Mouse (Mus musculus): ENCODE measurements around the gene Myom1.
A peak's percentile ranks its signal among the peaks of the same experiment; 100 is the strongest.
"Not testable (repeated sequence)": the region's sequence is repeated elsewhere in the genome, so short reads cannot be mapped to it uniquely, and the experiment has no call there.

Gene Myom1

DNA sequence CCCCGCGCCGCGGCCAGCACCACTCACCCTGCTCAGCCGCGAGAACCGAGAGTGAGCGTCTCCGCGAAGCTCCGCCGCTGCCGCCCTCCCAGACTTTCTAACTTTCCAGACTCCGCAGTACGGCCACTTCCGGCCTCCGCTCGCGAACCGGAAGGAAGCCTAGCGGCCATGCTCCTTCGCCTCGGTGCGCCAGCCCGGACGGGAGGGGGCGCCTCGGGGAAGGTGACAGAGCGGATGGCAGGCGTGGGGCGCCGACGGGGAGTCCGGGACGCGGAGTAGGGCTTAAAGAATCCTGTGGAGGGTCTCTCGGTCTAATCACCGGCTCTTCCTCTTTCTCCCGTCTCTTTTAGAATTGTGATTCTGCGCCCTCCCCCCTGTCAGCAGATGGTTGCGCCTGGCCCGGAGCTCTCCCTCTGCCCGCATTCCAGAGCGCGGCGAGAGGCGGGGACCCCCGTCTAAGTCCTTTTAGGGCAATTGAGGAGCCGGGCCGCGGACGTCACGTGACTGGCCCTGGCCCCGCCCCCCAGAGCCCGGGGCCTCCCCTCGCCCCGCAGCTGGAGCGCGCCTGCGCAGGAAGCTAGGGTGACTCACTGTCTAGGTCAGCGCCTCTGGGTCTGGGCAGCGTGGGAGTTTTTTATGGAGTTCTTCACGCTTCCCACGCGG, at the start of gene Myom1:
Myom1 (plus strand) TSS at position 553 of the 663 bp plus-strand sequence.
- DNase-seq: peak; percentile 94

DNA sequence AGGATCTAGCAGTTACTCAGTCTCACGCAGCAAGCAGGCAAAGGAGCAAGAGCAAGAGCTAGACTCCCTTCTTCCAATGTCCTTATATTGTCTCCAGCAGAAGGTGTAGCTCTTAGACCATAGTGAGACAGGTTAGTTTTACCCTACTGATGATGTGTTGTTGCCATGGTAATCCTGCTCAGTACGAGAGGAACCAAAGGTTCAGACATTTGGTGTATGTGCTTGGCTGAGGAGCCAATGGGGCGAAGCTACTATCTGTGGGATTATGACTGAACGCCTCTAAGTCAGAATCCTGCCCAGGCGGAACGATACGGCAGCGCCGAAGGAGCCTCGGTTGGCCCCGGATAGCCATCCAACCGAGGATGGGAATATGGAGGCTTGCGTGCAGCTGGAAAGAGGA, 38.9 kb upstream of the Myom1 start:
- peak; percentile 95 for DNase-seq

DNA sequence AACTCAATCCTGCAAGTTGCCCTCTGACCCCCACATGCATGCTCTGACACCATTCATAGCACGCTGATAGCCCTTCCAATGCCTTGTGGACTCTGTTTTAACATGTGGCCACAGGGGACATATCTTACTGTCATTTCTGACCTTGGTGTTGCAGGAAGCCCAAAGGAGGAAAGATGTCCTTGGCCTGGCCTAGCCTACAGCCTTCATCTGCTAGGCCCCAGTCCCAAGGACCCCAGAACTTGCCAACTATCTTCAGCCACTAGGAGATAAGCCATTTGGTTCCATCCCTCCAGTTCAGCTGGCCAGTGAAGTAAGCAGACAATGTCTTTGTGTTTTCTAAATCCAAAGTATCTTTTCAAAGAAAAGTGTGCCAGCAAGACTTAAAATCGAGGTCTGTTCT, 37.2 kb upstream of the Myom1 start:
- DNase-seq: no peak

DNA sequence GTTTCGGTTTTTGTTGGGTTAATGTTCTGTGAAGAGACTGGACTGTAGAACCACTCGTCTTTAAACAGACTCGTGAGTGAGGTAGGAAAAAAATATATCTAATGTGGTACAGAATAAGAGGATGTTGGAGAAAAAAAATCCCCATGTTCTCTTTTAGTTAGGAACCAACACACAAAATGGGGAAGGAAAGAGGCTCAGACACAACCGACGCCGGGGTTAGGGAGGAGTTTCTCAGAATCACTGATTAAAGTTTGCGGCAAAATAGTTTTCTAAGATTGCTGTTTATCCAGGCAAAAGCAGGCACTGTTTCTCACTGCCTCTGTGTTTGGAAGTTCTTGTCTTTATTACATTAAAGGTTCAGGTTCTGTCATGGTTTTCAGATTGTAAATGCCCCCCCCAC, 36.3 kb upstream of the Myom1 start:
- no peak for DNase-seq

DNA sequence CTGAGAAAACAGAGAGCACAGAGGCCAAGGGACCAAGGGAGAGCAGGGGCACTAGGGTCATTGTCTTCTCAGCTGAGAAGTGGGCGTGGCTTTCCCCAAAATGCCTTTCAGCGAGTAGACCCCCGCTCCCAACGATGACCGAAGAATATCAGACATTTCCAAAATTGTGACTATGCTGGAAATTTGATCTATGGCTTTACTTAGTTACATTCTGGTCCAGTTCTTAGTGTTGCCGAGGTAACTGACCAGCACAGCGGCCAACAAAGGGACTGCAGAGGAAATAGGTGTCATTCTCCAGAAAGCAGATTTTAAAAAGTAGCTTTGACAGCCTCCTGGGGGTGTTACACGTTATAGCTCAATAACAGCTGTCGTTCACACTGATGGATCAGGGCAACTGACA, 35.2 kb upstream of the Myom1 start:
- DNase-seq: no peak

DNA sequence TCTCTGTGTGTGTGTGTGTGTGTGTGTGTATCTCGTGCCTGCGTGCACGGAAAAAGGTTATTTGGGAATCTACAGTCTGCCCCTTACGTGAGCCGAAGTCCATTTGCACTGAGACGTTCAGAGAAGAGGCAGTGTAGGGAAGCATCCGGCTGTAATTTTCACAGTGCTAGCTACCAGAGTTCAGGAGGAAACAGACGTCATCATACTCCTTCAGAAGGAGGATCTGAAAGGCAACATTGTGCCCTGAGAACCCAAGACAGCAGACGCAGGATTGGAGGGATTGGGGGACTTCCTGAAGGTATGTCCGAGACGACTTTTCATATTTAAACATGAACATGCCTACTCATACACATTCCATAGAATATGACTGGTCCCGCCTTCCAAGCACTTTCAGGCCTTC, 34.8 kb upstream of the Myom1 start:
- no peak for DNase-seq

DNA sequence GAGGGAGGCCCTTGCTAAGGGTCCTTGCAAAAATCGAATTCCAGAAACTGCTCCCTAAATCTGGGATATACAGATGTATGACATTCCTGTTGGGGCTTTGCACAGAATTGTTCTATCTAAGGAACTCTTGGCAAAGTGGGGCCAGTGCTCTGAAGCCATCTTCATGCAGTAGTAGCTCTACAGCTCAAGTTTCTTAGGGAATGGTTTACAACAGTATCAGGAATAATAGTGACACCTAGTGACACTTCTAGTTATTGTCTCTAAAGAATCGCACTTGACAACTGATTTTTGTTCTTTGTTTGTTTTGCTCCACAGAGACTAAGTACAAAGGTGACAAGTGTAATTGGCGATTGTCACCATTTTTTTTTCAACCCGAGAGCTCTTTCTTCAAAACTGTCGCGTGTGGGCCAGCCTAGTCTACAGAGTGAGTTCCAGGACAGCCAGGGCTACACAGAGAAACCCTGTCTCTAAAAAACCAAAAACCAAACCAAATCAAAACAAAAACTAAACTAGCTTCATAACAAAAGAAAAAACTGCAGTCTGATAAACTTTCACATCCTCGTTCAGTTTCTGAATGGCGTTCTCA, 33.7 kb upstream of the Myom1 start:
- DNase-seq: peak; percentile 62

DNA sequence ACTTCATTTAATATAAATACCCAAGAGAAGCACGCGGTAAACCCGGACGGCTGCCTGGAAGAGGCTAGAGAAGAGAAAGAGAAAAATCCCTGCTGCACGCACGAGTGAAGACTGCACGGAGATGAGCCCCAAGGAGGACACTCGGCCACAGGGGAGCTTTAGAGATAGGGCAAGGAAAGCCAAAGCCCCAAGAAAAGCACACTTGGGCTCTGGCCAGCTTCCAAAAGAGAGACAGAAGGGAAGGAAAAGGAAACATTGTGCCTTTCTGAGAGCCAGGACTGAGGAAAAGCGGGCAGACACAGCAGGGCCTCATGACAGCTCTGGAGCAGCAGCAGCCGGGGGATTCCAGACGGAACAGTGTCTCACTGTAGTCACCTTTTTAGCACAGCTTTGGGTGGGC, 31.2 kb upstream of the Myom1 start:
- DNase-seq: no peak

DNA sequence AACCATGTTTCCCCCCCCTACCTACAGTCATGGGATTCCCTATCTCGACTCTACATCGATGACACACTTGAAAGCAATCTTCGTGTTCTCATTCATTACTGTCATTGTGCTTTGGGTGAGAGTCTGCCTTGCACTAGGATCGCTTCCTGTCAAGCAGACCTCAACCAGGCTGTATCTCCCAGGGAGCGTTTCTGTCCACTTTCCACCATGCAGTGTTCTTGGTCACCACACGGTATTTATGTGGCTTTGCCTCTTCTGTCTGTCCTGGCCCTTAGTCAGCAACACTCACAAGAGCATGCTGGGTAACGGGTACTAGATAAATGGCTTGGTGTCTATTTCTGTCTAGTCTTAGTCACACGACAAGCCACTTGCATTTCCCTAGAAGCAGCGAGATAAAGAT, 29.0 kb upstream of the Myom1 start:
- no peak for DNase-seq

DNA sequence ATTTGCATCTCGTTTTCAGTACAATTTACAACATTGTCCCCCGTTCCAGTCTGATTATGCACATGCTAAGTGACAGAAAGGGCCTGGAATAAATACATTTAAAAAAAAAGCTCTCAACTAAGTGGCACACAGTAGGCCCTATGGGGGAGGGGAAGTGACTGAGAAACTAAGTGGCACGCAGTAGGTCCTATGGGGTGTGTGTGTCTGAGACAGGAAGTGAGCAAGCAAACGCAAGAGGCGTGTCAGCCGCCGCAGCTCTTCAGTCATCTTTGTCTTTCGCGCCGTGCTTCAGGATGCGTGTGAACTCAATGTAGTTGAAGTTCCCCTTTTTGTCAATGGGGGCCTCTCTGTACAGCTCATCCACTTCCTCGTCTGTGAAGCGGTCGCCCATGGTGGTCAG, 28.4 kb upstream of the Myom1 start:
- DNase-seq: not testable (repeated sequence)

DNA sequence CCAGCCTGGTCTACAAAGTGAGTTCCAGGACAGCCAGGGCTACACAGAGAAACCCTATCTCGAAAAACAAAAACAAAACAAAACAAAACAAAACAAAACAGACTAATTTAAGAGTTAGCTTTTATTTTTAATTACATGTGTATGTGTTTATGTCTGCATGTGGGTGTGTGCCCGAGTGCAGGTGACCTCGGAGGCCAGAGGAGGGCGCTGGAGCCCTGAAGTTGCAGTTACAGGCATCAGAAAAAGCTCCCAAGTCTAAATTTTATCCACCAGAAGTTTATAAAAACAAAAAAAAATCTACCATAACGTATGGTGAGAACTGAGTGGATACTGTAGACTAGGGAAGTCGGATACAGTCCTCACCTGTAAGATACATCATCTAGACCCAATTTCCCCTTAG, 24.6 kb upstream of the Myom1 start:
- DNase-seq: no peak

DNA sequence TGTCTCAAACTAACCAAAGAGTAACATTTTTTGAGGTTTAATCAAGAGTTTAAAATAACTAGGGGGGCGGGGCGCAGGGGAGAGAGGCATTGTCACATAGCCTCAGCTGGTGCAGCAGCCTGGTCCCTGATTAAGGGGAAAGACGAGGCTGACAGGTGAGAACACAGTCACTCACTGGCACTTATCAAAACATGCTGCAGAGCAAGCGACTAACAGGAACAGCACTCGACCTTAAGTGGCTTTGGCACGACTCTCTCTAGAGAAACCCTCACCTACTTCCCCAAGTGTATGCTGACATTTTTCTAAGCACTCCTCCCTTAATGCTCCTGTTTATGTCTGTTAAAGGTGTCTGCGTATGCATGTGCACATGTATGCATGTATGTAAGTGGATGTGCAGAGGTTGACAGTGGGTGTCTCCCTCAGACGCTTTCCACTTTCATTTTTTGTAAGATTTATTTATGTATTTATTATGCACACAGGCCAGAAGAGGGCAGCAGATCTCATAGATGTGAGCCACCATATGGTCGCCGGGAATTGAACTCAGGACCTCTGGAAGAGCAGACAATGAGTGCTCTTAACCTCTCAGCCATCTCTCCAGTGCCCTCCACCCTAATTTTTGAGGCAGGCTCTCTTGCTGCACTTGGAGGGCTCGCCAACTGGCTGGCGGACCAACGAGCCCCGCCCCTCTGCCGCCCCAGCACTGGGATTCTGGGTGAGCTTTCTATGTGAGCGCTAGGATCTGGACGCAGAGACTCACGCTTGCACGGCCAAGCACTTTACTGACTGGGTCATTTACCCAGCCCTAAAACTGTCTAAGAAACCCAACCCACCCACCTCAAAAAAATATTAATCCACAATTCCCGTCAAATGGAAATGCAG, 22.8 kb upstream of the Myom1 start:
- no peak for DNase-seq

DNA sequence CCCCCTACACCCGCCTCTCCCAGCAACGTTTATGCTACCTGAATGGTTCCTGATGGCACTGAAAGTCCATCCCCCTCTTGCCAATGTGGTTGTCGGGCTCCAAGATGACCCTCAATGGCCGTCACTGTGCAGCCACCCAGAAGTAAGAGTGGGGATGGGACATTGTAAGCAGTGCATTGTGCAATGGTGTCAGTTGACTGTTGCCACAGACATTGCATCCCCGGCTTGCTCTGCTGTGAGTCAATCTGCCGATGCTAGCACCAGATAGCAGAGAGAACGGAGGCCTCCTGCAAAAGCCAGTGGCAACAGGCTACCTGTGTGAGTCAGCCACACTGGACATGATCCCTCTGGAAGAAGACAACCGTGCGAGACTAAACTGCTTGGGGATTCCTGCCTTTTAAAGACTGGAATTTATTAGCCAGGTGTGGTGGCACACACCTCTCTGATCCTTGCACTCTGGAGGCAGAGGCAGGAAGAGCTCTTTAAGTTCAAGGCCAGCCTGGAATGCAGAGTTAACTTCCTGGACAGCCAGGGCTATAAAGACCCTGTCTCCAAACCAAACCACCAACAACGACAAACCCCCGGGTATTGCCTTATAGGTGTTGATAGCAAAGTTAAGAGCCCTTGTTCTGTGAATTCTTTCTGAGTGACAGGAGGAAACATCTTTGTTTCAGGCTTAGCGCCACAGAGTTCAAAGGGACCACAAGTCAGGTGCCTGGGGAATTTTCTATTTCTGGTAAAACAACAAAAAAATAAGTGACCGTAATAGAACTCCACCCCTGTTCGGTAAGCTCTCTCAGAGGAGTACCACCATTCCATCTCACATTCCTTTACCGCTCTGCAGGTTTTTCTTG, 16.7 kb upstream of the Myom1 start:
- no peak for DNase-seq

DNA sequence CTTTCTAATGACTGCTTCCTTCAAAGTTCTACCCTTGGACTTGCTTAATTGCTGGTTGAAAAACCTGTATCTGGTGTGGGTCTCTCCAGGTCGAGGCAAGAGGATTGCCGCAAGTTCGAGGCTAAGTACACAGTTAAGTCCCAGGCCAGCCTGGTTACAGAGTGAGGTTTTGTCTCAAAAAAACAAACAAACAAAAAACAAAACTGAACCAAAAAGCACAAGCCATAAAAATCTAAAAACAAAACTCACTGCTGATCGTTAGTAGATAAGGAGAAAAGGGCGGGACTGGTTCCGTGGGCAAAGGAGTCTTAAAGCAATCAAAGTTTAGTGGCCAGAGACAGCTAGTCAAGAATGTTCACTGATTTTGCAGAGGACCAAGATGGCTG, 16.1 kb upstream of the Myom1 start:
- no peak for DNase-seq

DNA sequence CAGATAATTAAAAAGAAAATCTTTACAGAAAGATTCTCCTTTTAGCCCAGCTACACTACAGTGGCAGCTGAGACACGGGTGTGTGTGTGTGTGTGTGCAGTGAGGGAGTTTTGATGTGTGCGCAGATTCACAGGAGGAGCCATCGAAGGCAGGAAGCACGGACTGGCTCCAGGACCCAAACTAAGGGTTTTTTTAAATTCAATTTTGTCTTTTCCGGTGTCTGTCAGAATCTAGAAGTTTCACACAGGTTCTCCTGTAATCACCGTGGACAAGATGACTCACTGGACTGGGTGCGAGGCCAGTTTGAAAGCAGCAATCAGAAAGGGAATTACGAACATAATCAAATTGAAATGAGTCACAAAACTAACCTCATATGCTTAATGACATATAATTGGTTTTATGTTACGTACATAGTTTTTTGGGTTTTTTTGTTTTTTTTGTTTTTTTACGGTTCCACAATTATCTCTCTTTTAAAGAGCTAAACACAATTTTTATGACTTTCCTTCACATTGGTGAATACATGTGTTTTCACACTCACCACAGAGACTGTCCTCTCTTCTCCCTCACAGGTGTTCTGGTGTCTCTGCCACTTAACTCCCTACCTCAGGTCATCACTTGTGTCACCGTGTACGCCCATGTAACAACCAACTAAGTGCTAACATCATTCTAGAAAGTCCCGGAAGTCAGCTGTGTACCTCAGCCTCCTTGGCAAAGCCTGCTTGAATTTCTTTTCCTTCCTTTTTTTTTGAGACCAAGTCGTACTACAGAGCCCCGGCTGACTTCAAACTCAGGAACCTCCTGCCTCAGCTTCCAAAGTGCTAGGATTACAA, 15.4 kb upstream of the Myom1 start:
- no peak for DNase-seq

DNA sequence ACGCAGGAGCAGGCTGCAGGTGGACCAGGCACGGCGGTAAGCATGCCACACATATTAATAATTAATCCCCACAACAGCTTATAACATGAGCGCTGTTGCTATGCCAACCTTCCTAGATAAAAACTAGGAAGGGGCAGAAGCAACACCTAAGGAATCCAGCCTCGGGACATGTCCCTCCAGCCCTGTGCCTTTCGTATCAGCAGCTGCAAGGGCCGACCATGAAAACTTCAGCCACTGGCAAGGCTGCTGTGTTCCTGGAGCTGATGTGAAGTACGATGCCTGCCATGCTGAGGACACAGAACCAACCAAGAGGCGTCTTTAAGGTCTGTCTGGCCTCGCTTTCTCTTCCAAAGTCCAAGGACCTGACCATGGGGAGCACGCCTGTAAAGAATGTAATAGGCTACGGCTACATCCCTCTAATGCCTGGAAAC, 14.1 kb upstream of the Myom1 start:
- no peak for DNase-seq

DNA sequence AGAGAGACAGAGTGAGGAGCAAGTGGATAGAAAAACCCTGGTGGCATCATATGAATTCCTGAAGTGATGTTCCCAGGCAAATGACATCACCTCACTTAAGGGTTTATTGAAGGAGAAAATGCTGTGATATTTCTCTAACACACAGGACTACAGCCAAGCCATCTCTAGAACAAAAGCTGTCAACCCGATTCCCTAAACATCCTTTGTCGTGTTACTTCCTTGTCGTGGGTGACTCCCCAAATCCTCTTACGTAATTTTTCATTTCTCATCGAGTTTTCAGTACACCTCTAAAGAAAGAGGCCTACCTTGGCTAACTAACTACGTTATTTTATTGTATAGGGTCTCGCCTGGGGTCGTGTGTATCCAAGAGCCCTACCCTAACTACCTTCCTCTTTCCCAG, 13.0 kb upstream of the Myom1 start:
- no peak for DNase-seq

DNA sequence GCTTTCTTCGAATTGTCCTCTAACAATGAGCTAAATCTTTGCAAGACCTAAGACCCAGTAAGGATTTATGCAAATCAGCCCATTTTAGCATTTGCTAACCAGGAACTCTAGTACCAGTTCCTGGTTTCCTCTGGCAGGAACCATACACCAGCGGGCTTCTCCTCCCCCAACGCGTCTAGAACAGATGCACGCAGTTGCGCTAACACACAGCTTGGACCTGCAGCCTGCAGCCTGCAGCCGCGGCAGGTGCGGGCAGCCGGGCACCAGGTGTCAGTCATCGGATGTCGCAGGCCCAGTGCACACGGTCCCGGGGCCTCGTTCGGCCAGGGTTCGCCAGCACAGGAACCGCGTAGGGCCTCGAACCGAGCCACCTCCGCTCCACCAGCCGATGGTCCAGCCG, 12.4 kb upstream of the Myom1 start:
- no peak for DNase-seq

DNA sequence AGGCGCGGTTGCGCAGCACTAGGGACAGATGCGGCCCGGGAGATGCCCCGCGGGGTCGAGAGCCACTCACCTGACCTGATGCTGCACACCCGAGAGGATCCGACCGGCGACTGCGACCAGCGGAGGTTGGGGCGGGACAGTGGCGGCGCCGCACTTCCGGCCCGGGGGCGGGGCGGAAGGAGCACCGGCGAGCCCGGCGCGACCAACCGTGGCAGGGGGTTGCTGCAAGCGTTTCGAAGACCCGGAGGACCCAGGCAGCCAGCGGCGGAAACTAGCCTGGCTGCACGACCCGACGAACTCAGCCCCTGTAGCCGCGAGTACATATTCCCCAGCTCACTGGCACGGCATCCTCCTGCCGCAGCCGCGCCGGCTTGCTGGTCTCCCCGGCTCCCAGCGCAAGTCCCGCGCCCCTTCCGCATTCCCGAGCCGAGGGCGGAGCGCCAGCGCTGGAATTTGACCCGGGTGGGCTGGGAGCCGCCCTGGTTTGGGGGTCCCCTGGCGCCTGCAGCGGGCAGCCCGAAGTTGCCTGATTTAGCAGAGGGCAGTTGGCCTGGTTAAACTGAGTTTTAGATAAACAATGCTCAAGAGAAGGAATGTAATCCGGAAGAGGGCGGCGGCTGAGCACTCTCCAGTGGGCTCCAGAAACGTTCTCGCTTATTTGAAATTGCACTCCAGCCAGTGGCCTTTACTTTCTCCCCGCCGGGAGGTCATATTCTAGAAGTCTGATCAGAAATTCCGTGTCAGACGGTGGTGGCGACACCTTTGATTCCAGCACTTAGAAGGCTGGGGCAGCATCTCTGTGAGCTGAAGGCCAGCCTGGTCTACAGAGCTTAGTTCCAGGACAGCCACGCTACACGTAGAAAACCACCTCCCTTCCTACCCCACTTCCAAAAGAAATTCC, 11.8 kb upstream of the Myom1 start:
- DNase-seq: peak; percentile 78

DNA sequence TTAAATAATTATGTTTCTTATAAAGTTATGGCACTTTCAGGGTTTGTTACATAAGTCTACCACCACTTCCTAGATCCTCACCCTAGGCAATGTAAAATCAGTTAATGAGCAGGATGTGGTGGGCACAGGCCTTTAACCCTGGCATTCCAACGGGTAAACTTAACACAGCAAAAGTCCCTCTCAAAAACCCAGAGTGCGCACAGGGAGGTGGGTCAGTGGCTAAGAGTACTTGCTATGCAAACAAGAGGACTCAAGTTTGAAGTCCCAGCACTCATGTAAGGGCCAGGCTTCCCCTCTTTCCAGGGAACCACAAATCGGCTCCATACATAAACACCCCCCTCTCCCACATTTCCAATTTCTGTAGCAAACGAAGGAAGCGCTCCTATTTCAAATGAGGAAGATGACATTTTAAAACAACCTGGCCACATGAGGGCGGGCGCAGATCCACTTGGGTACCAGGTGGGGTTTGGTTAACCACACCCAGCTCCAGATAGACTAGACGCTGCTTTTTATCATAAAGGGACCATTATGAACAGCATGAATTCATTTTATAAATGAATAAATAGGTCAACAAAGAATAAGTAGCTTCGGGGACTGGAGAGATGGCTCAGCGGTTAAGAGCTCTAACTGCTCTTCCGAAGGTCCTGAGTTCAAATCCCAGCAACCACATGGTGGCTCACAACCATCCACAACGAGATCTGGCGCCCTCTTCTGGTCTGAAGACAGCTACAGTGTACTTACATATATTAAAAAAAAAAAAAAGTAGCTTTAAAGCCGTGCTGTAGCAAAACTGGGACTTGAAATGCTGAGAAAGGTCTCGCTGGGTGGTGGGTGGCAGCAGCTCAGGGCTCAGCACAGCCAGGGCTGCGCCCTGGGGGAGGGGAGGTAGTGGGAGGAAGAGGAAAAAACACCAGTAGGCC, 10.5 kb upstream of the Myom1 start:
- peak; percentile 46 for DNase-seq

All from cerebellum, adult 9-10 months (tissue).